Mouse (Mus musculus) right cerebral cortex, adult 18-20 months (tissue): ENCODE measurements around the gene Tas2r119.

Experiments
- DNase-seq: peaks from one replicate; pipeline ENCODE4 v3.0.0; 2022; ENCODE audit warnings: mixed read lengths

Tas2r119 gene

GRCm38 (mm10) chr15:32226381-32226780, 49.3 kb downstream of the Tas2r119 start:
- no peak for DNase-seq

- no peak for DNase-seq
Measured at GRCm38 (mm10) chr15:32226888-32227395, 49.9 kb downstream of the Tas2r119 start.
